Mouse (Mus musculus): ENCODE measurements around the gene 1810024B03Rik. TPM values are rescaled to one million over a fixed set of nuclear protein-coding genes. Genes with fewer than 3 reads are reported as not detected.
A peak's percentile ranks its signal among the peaks of the same experiment; 100 is the strongest.
"Not testable (repeated sequence)": the region's sequence is repeated elsewhere in the genome, so short reads cannot be mapped to it uniquely, and the experiment has no call there.

Gene 1810024B03Rik
- polyA plus RNA-seq, 1 experiment from 2014 or later, result 1.4 TPM

DNA sequence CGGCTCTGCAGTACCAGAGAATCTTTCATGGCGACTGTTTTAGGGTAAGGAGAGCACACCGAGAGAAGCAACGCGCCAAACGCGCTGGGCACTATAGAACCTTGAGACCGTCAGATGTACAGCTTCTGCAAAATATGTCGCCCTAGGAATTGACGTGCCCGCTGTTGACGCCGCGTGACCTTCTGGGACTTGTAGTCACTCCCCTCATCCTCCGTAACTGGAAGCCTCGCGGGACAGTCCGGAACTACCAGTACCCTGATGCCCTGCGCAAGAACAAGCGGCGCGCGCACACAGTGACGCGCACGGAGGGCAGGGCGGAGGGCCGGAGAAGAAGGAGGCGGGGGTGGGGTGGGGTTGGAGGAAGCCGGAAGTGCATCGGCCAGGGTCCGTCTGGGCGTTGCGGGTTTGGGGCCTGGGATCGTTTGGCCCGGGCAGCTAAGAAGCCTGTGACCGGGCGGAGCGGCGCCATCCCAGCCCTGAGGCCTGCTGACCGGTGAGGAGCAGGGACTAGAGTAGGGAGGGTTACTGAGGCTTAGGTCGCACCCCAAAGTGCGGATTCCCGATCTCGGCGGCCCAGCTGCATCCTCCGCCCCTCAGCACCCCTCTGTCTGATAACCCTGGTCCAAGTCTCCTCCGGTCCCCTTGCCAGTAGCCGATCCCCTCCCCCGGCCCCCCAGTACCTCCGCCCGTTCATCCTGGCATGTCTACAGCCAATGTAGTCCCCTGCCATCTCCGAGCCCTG, 39.7 kb upstream of the 1810024B03Rik start, which contains the start of the genes Ciao1 and Tmem127:
TSS of gene Ciao1 (minus strand) at position 225 of the 742 bp plus-strand sequence.
TSS of gene Tmem127 (plus strand) at position 317 of the 742 bp plus-strand sequence.
- Histone ChIP-seq H3K9ac (ENCODE audit: low read depth, low read length) (peak within 1 kb of the TSS; percentile 93), H3K4me2 (ENCODE audit: low read depth, low read length) (peak within 1 kb of the TSS; percentile 90), H3K4me1 (ENCODE audit: control insufficient read depth, insufficient read depth, low read length) (peaks cover 21% of the 10 kb centered on the region), H3K36me3 (ENCODE audit: control insufficient read depth, insufficient read depth, low read length) (peaks cover 11% of the 10 kb centered on the region), H3K27ac (ENCODE audit: low read length) (peak within 1 kb of the TSS; percentile 68), H3K4me3 (ENCODE audit: low read length) (peak within 1 kb of the TSS; percentile 98), H3K27me3 (replicated peaks; ENCODE audit: control insufficient read depth, insufficient read depth, low read length) (no peaks in the 10 kb centered on the region), H3K9me3 (ENCODE audit: control insufficient read depth, low read length) (no peaks in the 10 kb centered on the region)
- under 1% methylated on average over 53 of the region's 53 CpGs for WGBS
- peak; percentile 99 for ATAC-seq

DNA sequence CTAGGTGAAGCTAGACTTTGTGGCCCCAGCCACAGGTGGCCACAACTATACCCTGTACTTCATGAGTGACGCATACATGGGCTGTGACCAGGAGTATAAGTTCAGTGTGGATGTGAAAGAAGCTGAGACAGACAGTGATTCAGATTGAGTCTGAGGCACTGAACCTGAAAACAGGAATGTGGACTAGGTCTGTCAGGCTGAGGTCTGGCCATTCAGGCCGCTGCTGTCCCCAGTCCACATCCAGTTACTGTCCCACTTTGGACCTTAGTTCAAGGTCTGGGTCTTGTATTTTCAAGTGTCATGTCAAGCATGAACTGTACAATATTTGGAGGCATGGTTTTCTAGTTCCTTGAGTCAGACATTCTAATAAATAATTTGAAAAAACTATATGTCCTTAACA, 32.0 kb upstream of the 1810024B03Rik start:
- H3K36me3 ChIP-seq (ENCODE audit: control insufficient read depth, insufficient read depth, low read length), result peaks cover 30% of the 10 kb centered on the region
- no peak overlapping the region for H3K4me2 ChIP-seq (ENCODE audit: low read depth, low read length)
- no peak overlapping the region for H3K27ac ChIP-seq (ENCODE audit: low read length)
- H3K9me3 ChIP-seq (ENCODE audit: control insufficient read depth, low read length), result no peaks in the 10 kb centered on the region
- H3K4me1 ChIP-seq (ENCODE audit: control insufficient read depth, insufficient read depth, low read length), result no peaks in the 10 kb centered on the region
- no peak for ATAC-seq
- H3K9ac ChIP-seq (ENCODE audit: low read depth, low read length), result no peak overlapping the region
- no peak overlapping the region for H3K4me3 ChIP-seq (ENCODE audit: low read length)
- WGBS, result 100% methylated on average over 2 of the region's 2 CpGs
- H3K27me3 ChIP-seq (replicated peaks; ENCODE audit: control insufficient read depth, insufficient read depth, low read length), result no peaks in the 10 kb centered on the region

DNA sequence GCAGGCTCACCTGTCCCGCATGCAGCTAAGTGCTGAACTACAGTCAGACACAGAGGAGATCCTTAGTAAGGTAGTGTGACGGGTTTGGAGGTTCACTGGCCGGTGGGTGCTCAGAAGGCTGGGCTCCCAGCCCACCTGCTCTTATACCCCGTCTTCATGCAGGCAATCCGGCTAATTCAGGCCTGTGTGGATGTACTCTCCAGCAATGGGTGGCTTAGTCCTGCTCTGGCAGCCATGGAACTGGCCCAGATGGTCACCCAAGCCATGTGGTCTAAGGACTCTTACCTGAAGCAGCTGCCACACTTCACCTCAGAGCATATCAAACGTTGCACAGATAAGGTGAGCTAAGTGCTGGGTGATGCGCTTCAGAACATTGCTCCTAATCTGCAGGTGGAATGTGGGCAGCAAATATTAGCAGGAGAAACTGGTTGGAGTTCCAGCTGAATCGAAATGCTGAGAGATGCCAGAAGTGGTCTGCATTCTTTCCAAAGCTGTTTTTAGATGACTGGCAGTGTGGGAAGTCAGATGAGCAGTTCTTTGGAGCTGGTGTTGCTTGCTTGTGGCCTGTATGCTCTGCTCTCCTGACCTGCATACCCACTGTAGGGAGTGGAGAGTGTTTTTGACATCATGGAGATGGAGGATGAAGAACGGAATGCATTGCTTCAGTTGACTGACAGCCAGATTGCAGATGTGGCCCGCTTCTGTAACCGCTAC, 30.0 kb upstream of the 1810024B03Rik start:
- Histone ChIP-seq H3K27ac (ENCODE audit: low read length) (no peak overlapping the region), H3K36me3 (ENCODE audit: control insufficient read depth, insufficient read depth, low read length) (peaks cover 37% of the 10 kb centered on the region), H3K27me3 (replicated peaks; ENCODE audit: control insufficient read depth, insufficient read depth, low read length) (no peaks in the 10 kb centered on the region), H3K4me1 (ENCODE audit: control insufficient read depth, insufficient read depth, low read length) (no peaks in the 10 kb centered on the region), H3K9ac (ENCODE audit: low read depth, low read length) (no peak overlapping the region), H3K4me2 (ENCODE audit: low read depth, low read length) (no peak overlapping the region), H3K9me3 (ENCODE audit: control insufficient read depth, low read length) (no peaks in the 10 kb centered on the region), H3K4me3 (ENCODE audit: low read length) (no peak overlapping the region)
- ATAC-seq, result no peak
- 92% methylated on average over 11 of the region's 11 CpGs for WGBS

DNA sequence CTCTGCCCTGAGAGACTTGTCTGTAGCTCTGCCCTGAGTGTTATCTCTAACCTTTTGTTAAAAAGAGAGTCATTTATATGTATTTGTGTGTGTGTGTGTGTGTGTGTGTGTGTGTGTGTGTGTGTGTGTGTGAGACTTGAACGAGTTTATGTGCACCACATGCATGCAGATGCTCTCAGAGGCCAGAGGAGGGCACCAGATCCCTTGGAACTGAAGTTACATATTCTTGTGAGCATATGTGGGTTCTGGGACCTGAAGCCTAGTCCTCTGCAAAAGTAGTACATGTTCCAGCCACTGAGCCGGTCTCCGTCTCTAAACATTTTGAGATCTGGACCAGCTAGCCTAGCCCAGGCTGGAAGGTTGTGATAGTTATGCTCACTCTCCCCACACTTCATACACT, 17.2 kb upstream of the 1810024B03Rik start:
- 97% methylated on average over 3 of the region's 3 CpGs for WGBS
- no peaks in the 10 kb centered on the region for H3K4me1 ChIP-seq (ENCODE audit: control insufficient read depth, insufficient read depth, low read length)
- no peak overlapping the region for H3K4me2 ChIP-seq (ENCODE audit: low read depth, low read length)
- no peak overlapping the region for H3K4me3 ChIP-seq (ENCODE audit: low read length)
- no peak for ATAC-seq
- H3K9me3 ChIP-seq (ENCODE audit: control insufficient read depth, low read length), result no peaks in the 10 kb centered on the region
- H3K9ac ChIP-seq (ENCODE audit: low read depth, low read length), result no peak overlapping the region
- no peak overlapping the region for H3K27ac ChIP-seq (ENCODE audit: low read length)
- no peaks in the 10 kb centered on the region for H3K27me3 ChIP-seq (replicated peaks; ENCODE audit: control insufficient read depth, insufficient read depth, low read length)
- H3K36me3 ChIP-seq (ENCODE audit: control insufficient read depth, insufficient read depth, low read length), result peaks cover 42% of the 10 kb centered on the region

DNA sequence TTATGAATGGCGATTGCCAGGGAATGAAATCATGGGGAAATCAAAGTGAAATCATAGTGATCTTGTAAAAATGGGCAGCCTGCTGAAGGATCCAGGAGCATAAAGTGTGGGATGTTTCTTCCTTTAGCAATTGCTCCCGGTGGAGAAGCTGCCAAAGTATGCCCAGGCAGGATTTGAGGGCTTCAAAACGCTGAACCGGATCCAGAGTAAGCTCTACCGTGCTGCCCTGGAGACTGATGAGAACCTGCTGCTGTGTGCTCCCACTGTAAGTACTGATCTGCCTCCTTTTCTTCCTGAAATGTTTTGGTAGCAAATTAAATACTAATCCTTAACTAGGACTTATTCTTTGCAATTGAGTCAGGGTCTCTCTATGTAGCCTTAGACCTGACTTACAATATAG, 9.7 kb upstream of the 1810024B03Rik start:
- H3K4me3 ChIP-seq (ENCODE audit: low read length), result no peak overlapping the region
- no peaks in the 10 kb centered on the region for H3K27me3 ChIP-seq (replicated peaks; ENCODE audit: control insufficient read depth, insufficient read depth, low read length)
- H3K27ac ChIP-seq (ENCODE audit: low read length), result no peak overlapping the region
- no peaks in the 10 kb centered on the region for H3K4me1 ChIP-seq (ENCODE audit: control insufficient read depth, insufficient read depth, low read length)
- no peak overlapping the region for H3K9ac ChIP-seq (ENCODE audit: low read depth, low read length)
- ATAC-seq, result no peak
- H3K4me2 ChIP-seq (ENCODE audit: low read depth, low read length), result no peak overlapping the region
- peaks cover 23% of the 10 kb centered on the region for H3K36me3 ChIP-seq (ENCODE audit: control insufficient read depth, insufficient read depth, low read length)
- H3K9me3 ChIP-seq (ENCODE audit: control insufficient read depth, low read length), result no peaks in the 10 kb centered on the region
- 98% methylated on average over 5 of the region's 5 CpGs for WGBS

DNA sequence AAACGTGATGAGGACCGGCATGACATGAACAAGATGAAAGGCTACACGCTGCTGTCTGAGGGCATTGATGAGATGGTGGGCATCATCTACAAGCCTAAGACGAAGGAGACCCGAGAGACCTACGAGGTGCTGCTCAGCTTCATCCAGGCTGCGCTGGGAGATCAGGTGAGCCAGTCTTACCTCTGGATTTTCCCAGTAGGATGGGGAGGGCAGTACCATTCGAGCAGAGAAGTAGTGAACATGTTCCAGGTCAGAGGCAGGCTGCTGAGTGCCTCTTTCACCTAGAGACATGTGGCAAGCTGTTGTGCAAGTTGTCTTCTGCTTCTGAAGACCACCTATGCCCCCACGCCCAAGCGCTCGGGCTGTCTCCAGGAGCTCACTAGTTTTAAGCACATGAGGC, 2.6 kb upstream of the 1810024B03Rik start:
- Histone ChIP-seq H3K9me3 (ENCODE audit: control insufficient read depth, low read length) (no peaks in the 10 kb centered on the region), H3K27ac (ENCODE audit: low read length) (no peak overlapping the region), H3K4me2 (ENCODE audit: low read depth, low read length) (no peak overlapping the region), H3K9ac (ENCODE audit: low read depth, low read length) (no peak overlapping the region), H3K36me3 (ENCODE audit: control insufficient read depth, insufficient read depth, low read length) (peaks cover 5% of the 10 kb centered on the region), H3K4me1 (ENCODE audit: control insufficient read depth, insufficient read depth, low read length) (peaks cover 8% of the 10 kb centered on the region), H3K4me3 (ENCODE audit: low read length) (no peak overlapping the region), H3K27me3 (replicated peaks; ENCODE audit: control insufficient read depth, insufficient read depth, low read length) (no peaks in the 10 kb centered on the region)
- 95% methylated on average over 11 of the region's 11 CpGs for WGBS
- no peak for ATAC-seq

DNA sequence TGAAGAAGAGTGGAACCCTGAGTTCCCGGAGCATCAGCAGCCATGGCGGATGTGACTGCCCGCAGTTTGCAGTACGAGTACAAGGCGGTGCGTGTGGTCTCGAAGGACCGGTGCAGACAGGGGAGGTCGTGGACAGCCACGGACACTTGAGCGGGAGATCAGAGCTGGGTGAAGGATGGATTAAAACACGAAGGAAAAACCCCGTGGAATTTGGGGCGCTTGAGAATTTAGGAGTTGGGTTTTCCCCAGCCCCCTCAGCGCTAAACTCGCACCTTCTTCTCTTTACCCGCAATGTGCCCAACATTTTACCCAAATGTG, 331 bp upstream of the 1810024B03Rik start:
- under 1% methylated on average over 17 of the region's 17 CpGs for WGBS
- H3K9me3 ChIP-seq (ENCODE audit: control insufficient read depth, low read length), result no peaks in the 10 kb centered on the region
- H3K9ac ChIP-seq (ENCODE audit: low read depth, low read length), result peak overlapping the region; percentile 89
- peak overlapping the region; percentile 80 for H3K4me3 ChIP-seq (ENCODE audit: low read length)
- H3K4me1 ChIP-seq (ENCODE audit: control insufficient read depth, insufficient read depth, low read length), result peaks cover 8% of the 10 kb centered on the region
- peak overlapping the region; percentile 83 for H3K4me2 ChIP-seq (ENCODE audit: low read depth, low read length)
- ATAC-seq, result peak; percentile 27; the same call in 1 of the 2 replicates
- H3K36me3 ChIP-seq (ENCODE audit: control insufficient read depth, insufficient read depth, low read length), result peaks cover 5% of the 10 kb centered on the region
- H3K27me3 ChIP-seq (replicated peaks; ENCODE audit: control insufficient read depth, insufficient read depth, low read length), result no peaks in the 10 kb centered on the region
- peak overlapping the region; percentile 70 for H3K27ac ChIP-seq (ENCODE audit: low read length)

DNA sequence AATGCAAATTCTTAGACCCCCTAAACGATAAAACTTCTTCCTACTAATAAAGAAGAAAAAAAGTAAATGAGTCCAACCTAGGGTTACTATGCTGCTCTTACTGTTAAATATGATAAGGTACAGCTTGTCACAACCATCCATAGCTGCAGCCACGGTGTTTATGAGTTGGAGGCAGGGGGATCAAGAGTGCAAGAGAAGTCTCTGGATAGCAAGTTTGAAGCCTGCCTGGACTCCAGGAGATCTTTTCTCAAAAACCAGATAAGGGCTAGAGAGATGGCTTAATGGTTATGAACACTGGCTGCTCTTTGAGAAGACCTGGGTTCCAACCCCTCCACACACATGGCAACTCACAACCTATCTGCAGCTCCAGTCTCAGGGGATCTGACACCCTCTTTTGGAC, 1.2 kb downstream of the 1810024B03Rik start:
- Histone ChIP-seq H3K4me1 (ENCODE audit: control insufficient read depth, insufficient read depth, low read length) (peaks cover 8% of the 10 kb centered on the region), H3K4me2 (ENCODE audit: low read depth, low read length) (no peak overlapping the region), H3K27me3 (replicated peaks; ENCODE audit: control insufficient read depth, insufficient read depth, low read length) (no peaks in the 10 kb centered on the region), H3K9ac (ENCODE audit: low read depth, low read length) (no peak overlapping the region), H3K27ac (ENCODE audit: low read length) (no peak overlapping the region), H3K9me3 (ENCODE audit: control insufficient read depth, low read length) (no peaks in the 10 kb centered on the region), H3K4me3 (ENCODE audit: low read length) (no peak overlapping the region), H3K36me3 (ENCODE audit: control insufficient read depth, insufficient read depth, low read length) (peaks cover 5% of the 10 kb centered on the region)
- no peak for ATAC-seq
- 98% methylated on average over 2 of the region's 2 CpGs for WGBS

DNA sequence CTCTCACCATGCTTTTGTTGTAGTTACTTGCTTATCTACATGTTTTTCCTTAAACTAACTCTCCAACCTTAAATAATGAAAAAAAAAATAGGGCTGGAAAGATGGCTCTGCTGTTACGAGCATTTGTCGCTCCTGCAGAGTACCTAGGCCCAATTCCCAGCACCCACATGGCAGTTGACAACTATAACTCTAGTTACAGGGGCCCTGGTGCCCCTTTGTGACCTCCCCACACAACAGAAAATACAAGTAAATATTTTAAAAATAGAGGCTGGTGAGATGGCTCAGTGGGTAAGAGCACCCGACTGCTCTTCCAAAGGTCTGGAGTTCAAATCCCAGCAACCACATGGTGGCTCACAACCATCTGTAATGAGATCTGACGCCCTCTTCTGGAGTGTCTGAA, 2.1 kb downstream of the 1810024B03Rik start:
- 82% methylated on average over 4 of the region's 4 CpGs for WGBS
- not testable (repeated sequence) for H3K4me3 ChIP-seq (ENCODE audit: low read length); H3K27ac ChIP-seq (ENCODE audit: low read length); H3K9ac ChIP-seq (ENCODE audit: low read depth, low read length); H3K9me3 ChIP-seq (ENCODE audit: control insufficient read depth, low read length); H3K27me3 ChIP-seq (replicated peaks; ENCODE audit: control insufficient read depth, insufficient read depth, low read length); H3K36me3 ChIP-seq (ENCODE audit: control insufficient read depth, insufficient read depth, low read length); ATAC-seq; H3K4me1 ChIP-seq (ENCODE audit: control insufficient read depth, insufficient read depth, low read length); H3K4me2 ChIP-seq (ENCODE audit: low read depth, low read length)

Measured in intestine, embryonic 16.5 days (tissue).